Mouse (Mus musculus) liver, adult 2 months (tissue): ENCODE measurements at regions not wholly inside any gene's neighbourhood (a gene's known extent, or its start where the extent isn't known, plus 50 kb on each side); places are given as distances from the start of the nearest gene placed in this dataset.

Experiments
- DNase-seq: peaks from one replicate; pipeline ENCODE4 v3.0.0-alpha.2; 2011; ENCODE audit warnings: low read depth, low spot score; ENCODE audit errors: extremely low read depth
- H3K27ac ChIP-seq: fragments of 200-500 bp; replicated peaks from 2 replicates; pipeline ENCODE4 v1.5.1; 2012; ENCODE audit warnings: low read depth, mild to moderate bottlenecking, control low read depth, inconsistent platforms, low read length; ENCODE audit not compliant: insufficient read depth
- H3K27me3 ChIP-seq: fragments of 200-500 bp; 2 replicates; pipeline ENCODE4 v1.6.1; 2012; ENCODE audit warnings: mild to moderate bottlenecking, moderate library complexity, low read length, inconsistent platforms; ENCODE audit not compliant: control insufficient read depth, insufficient read depth
- H3K36me3 ChIP-seq: fragments of 200-500 bp; 2 replicates; pipeline ENCODE4 v1.6.1; 2012; ENCODE audit warnings: low read length, inconsistent platforms; ENCODE audit not compliant: control insufficient read depth, insufficient read depth
- H3K4me1 ChIP-seq: fragments of 200-500 bp; 2 replicates; pipeline ENCODE4 v1.6.1; 2011; ENCODE audit warnings: low read length; ENCODE audit not compliant: control insufficient read depth, insufficient read depth
- H3K4me3 ChIP-seq: fragments of 200-500 bp; 2 replicates; pipeline ENCODE4 v1.5.1; 2011; ENCODE audit warnings: low read depth, mild to moderate bottlenecking, control low read depth, low read length, moderate library complexity; ENCODE audit not compliant: insufficient read depth
- H3K79me2 ChIP-seq: fragments of 200-500 bp; 2 replicates; pipeline ENCODE4 v1.6.1; 2012; ENCODE audit warnings: inconsistent platforms, mild to moderate bottlenecking, low read length, moderate library complexity; ENCODE audit not compliant: control insufficient read depth, insufficient read depth
- H3K9ac ChIP-seq: fragments of 200-500 bp; 2 replicates; pipeline ENCODE4 v1.6.1; 2012; ENCODE audit warnings: low read depth, mild to moderate bottlenecking, control low read depth, inconsistent platforms, low read length
- CTCF ChIP-seq: fragments of 200-500 bp; IDR thresholded peaks from 2 replicates; pipeline ENCODE4 v1.5.1; 2011; ENCODE audit warnings: low read depth, low read length, control low read depth
- POLR2A ChIP-seq: fragments of 200-500 bp; IDR thresholded peaks from 2 replicates; pipeline ENCODE4 v1.6.1; 2011; ENCODE audit warnings: low read length, control low read depth; ENCODE audit not compliant: insufficient read depth; ENCODE audit errors: extremely low read depth
- WGBS: fragments of 180-500 bp; shearing (Covaris S2); methylation state at CpG from one replicate; pipeline ENCODE4 v1.1.7; 2018; 5-methylcytosine and 5-hydroxymethylcytosine counted together

- Histone ChIP-seq H3K4me3 (no peak overlapping the region), H3K4me1 (no peaks in the 10 kb centered on the region), H3K27me3 (no peaks in the 10 kb centered on the region), H3K27ac (no peak overlapping the region), H3K9ac (no peak overlapping the region), H3K79me2 (no peaks in the 10 kb centered on the region), H3K36me3 (no peaks in the 10 kb centered on the region)
- no peak for DNase-seq
- WGBS: 71% methylated on average over 3 of the region's 3 CpGs
- TF ChIP-seq POLR2A: no peak
These were observed 291.9 kb upstream of the Lrrn1 start for GRCm38 (mm10) chr6:107237692-107238091.

GRCm38 (mm10) chr6:107243981-107244380 is 285.6 kb upstream of the Lrrn1 start:
- Histone ChIP-seq H3K4me3 (no peak overlapping the region), H3K79me2 (no peaks in the 10 kb centered on the region), H3K27ac (no peak overlapping the region), H3K4me1 (no peaks in the 10 kb centered on the region), H3K27me3 (no peaks in the 10 kb centered on the region), H3K9ac (no peak overlapping the region), H3K36me3 (no peaks in the 10 kb centered on the region)
- DNase-seq: no peak
- WGBS: 71% methylated on average over 3 of the region's 3 CpGs
- TF ChIP-seq CTCF (no peak), POLR2A (no peak)

- Histone ChIP-seq H3K4me1 (no peaks in the 10 kb centered on the region), H3K4me3 (no peak overlapping the region), H3K27ac (no peak overlapping the region), H3K27me3 (no peaks in the 10 kb centered on the region), H3K36me3 (no peaks in the 10 kb centered on the region), H3K79me2 (no peaks in the 10 kb centered on the region), H3K9ac (no peak overlapping the region)
- 91% methylated on average over 15 of the region's 15 CpGs for WGBS
- DNase-seq: no peak
- TF ChIP-seq CTCF: no peak
- TF ChIP-seq POLR2A: no peak
These were observed 249.2 kb upstream of the Lrrn1 start for GRCm38 (mm10) chr6:107280348-107280747.

GRCm38 (mm10) chr6:107290850-107291249 is 238.7 kb upstream of the Lrrn1 start:
- H3K79me2 ChIP-seq: no peaks in the 10 kb centered on the region
- TF ChIP-seq CTCF (no peak), POLR2A (no peak)
- DNase-seq: no peak
- no peaks in the 10 kb centered on the region for H3K4me1 ChIP-seq
- H3K4me3 ChIP-seq: no peak overlapping the region
- H3K9ac ChIP-seq: no peak overlapping the region
- no peak overlapping the region for H3K27ac ChIP-seq
- 77% methylated on average over 3 of the region's 3 CpGs for WGBS
- no peaks in the 10 kb centered on the region for H3K36me3 ChIP-seq
- no peaks in the 10 kb centered on the region for H3K27me3 ChIP-seq

- H3K27me3 ChIP-seq: no peaks in the 10 kb centered on the region
- TF ChIP-seq CTCF: no peak
- no peak for TF ChIP-seq POLR2A
- H3K79me2 ChIP-seq: no peaks in the 10 kb centered on the region
- H3K4me3 ChIP-seq: no peak overlapping the region
- no peak overlapping the region for H3K27ac ChIP-seq
- H3K9ac ChIP-seq: no peak overlapping the region
- DNase-seq: no peak
- no peaks in the 10 kb centered on the region for H3K4me1 ChIP-seq
- WGBS: 59% methylated on average over 1 of the region's 1 CpGs
- H3K36me3 ChIP-seq: no peaks in the 10 kb centered on the region
These were observed 225.7 kb upstream of the Lrrn1 start for GRCm38 (mm10) chr6:107303676-107304369.

- Histone ChIP-seq H3K27me3 (no peaks in the 10 kb centered on the region), H3K9ac (no peak overlapping the region), H3K4me3 (no peak overlapping the region), H3K27ac (no peak overlapping the region), H3K4me1 (no peaks in the 10 kb centered on the region), H3K79me2 (no peaks in the 10 kb centered on the region), H3K36me3 (no peaks in the 10 kb centered on the region)
- DNase-seq: no peak
- 64% methylated on average over 1 of the region's 1 CpGs for WGBS
- TF ChIP-seq POLR2A: no peak
- no peak for TF ChIP-seq CTCF
These were observed 210.0 kb upstream of the Lrrn1 start for GRCm38 (mm10) chr6:107319565-107319964.
